Mouse (Mus musculus) liver, embryonic 14.5 days (tissue): ENCODE measurements around the gene B130006D01Rik. TPM values are rescaled to one million over a fixed set of nuclear protein-coding genes. Genes with fewer than 3 reads are reported as not detected.

Source experiments
- ATAC-seq: fragments of 200-750 bp; cut with Nextera tagmentation; 2 replicates; pipeline ENCODE4 v1.8.0; 2017; ENCODE audit warnings: moderate number of reproducible peaks, mild to moderate bottlenecking, moderate library complexity; ENCODE audit not compliant: insufficient read depth
- DNase-seq, 3 experiments: peaks; one replicate each; pipeline ENCODE4 v3.0.0-alpha.2; 2012 to 2013; ENCODE audit warnings: low read depth in 3 of 3, low spot score in 3 of 3
- H3K27ac ChIP-seq: fragments of 300-500 bp; sonication (generic); 2 replicates; pipeline ENCODE4 v1.5.1; 2014; ENCODE audit warnings: moderate library complexity, mild to moderate bottlenecking, control low read depth, inconsistent platforms
- H3K27me3 ChIP-seq: fragments of 300-500 bp; sonication (generic); 2 replicates; pipeline ENCODE4 v1.6.1; 2014; ENCODE audit warnings: mild to moderate bottlenecking, low read length, moderate library complexity; ENCODE audit not compliant: control insufficient read depth, insufficient read depth
- H3K36me3 ChIP-seq: fragments of 300-500 bp; sonication (generic); replicated peaks from 2 replicates; pipeline ENCODE4 v1.6.1; 2014; ENCODE audit warnings: low read depth; ENCODE audit not compliant: control insufficient read depth, insufficient read depth
- H3K4me1 ChIP-seq, 2 experiments: fragments of 200-500 bp in 1 of 2; fragments of 300-500 bp in 1 of 2; sonication (generic) in 1 of 2; replicated peaks; 2 replicates each; pipeline ENCODE4 v1.6.1; 2012 to 2014; ENCODE audit warnings: antibody characterized with exemption in 1 of 2, inconsistent platforms in 1 of 2, low read length in 1 of 2; ENCODE audit not compliant: control insufficient read depth in 2 of 2, insufficient read depth in 2 of 2
- H3K4me2 ChIP-seq: fragments of 300-500 bp; sonication (generic); 2 replicates; pipeline ENCODE4 v1.6.1; 2014; ENCODE audit warnings: low read depth, mild to moderate bottlenecking, control low read depth, moderate library complexity
- H3K4me3 ChIP-seq, 2 experiments: fragments of 200-500 bp in 1 of 2; fragments of 300-500 bp in 1 of 2; sonication (generic) in 1 of 2; 2 replicates each; pipeline ENCODE4 v1.5.1; 2012 to 2014; ENCODE audit warnings: low read depth in 2 of 2, low read length in 2 of 2, mild to moderate bottlenecking in 2 of 2, control low read depth in 1 of 2, inconsistent platforms in 1 of 2, moderate library complexity in 1 of 2; ENCODE audit not compliant: insufficient read depth in 1 of 2
- H3K9ac ChIP-seq: fragments of 300-500 bp; sonication (generic); replicated peaks from 2 replicates; pipeline ENCODE4 v1.6.1; 2014; ENCODE audit warnings: mild to moderate bottlenecking, control low read depth, moderate library complexity
- H3K9me3 ChIP-seq: fragments of 300-500 bp; sonication (generic); 2 replicates; pipeline ENCODE4 v1.6.1; 2016; ENCODE audit warnings: low read length, mixed read lengths; ENCODE audit not compliant: control insufficient read depth
- CTCF ChIP-seq: IDR thresholded peaks from 2 replicates; pipeline ENCODE4 v1.5.1; 2016; ENCODE audit warnings: antibody characterized with exemption, low read depth, control low read depth
- EP300 ChIP-seq: IDR thresholded peaks from 2 replicates; pipeline ENCODE4 v1.6.1; 2016; ENCODE audit warnings: antibody characterized with exemption, low read depth
- WGBS: fragments of 180-500 bp; shearing (Covaris S2); extraction: QIAGEN DNeasy Blood & Tissue Kit; methylation state at CpG from one replicate; pipeline ENCODE4 v1.1.7; 2014; ENCODE audit not compliant: insufficient replicate concordance; 5-methylcytosine and 5-hydroxymethylcytosine counted together
- polyA plus RNA-seq, 2 experiments: library from polyadenylated mRNA; depleted of rRNA in 1 of 2; stranded (reverse) in 1 of 2; unstranded in 1 of 2; fragments of >200 nt; fragmentation: Nextera tagmentation in 1 of 2; extraction: Ambion mirVana in 1 of 2; gene quantifications; 2 replicates each; pipeline versions ENCODE4 v1.2.1 to v1.2.3; 2012 to 2014

B130006D01Rik gene
- polyA plus RNA-seq, 2 experiments = 0.09 to 0.27 TPM

DNA sequence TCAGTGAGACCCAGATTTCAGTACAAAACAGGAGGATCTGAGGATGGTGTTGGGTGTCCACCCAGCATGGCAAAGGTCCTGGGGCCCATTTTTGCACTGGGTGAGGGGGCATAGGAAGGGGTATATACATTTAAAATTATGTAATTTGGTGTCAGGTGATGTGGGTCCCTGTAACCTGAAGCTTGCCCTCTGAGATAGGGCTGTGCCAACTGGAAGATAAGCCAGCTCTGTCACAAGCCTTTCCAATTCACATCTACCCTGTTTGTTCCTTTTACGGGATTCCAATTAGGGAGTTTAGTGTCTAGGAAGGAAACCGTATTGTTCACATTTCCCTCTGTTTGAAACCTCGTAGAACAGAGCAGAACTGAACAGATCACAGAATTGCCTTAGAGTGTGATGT is 49.9 kb downstream of the B130006D01Rik start:
- H3K27ac ChIP-seq = no peak overlapping the region
- no peak for ATAC-seq
- H3K9me3 ChIP-seq = no peaks in the 10 kb centered on the region
- H3K4me3 ChIP-seq = no peak overlapping the region
- H3K27me3 ChIP-seq = no peaks in the 10 kb centered on the region
- no peak for DNase-seq
- H3K4me2 ChIP-seq = no peak overlapping the region
- H3K4me1 ChIP-seq = peaks cover 20 to 26% of the 10 kb centered on the region in 2 experiments
- no peak overlapping the region for H3K9ac ChIP-seq
- TF ChIP-seq CTCF = no peak
- no peak for TF ChIP-seq EP300
- peaks cover 2% of the 10 kb centered on the region; the same call in 1 of the 2 replicates for H3K36me3 ChIP-seq
- WGBS = 83% methylated on average over 3 of the region's 3 CpGs

Other genes with a start within 250 kb of the B130006D01Rik start
- gene Nxph3, start 209.0 kb upstream of the B130006D01Rik start, polyA plus RNA-seq (2012; rRNA removed) = 0.03 and 0.08 TPM in 2 replicates
- not detected in 2 replicates for gene Nxph3, start 209.0 kb upstream of the B130006D01Rik start, polyA plus RNA-seq (2014; fragmentation: Nextera tagmentation; extraction: Ambion mirVana)
- 2.1 and 2.3 TPM in 2 replicates for gene Ngfr, start 135.9 kb upstream of the B130006D01Rik start, polyA plus RNA-seq (2012; rRNA removed)
- gene Ngfr, start 135.9 kb upstream of the B130006D01Rik start, polyA plus RNA-seq (2014; fragmentation: Nextera tagmentation; extraction: Ambion mirVana) = 1.1 and 1.2 TPM in 2 replicates
- gene Phb, start 56.6 kb upstream of the B130006D01Rik start, polyA plus RNA-seq (2012; rRNA removed) = 90.4 and 124 TPM in 2 replicates
- gene Phb, start 56.6 kb upstream of the B130006D01Rik start, polyA plus RNA-seq (2014; fragmentation: Nextera tagmentation; extraction: Ambion mirVana) = 148 and 153 TPM in 2 replicates
- gene Zfp652, start 10.9 kb upstream of the B130006D01Rik start, polyA plus RNA-seq (2012; rRNA removed) = 5.3 and 5.4 TPM in 2 replicates
- 3.2 and 3.7 TPM in 2 replicates for gene Zfp652, start 10.9 kb upstream of the B130006D01Rik start, polyA plus RNA-seq (2014; fragmentation: Nextera tagmentation; extraction: Ambion mirVana)
- gene Phospho1, start 100.9 kb downstream of the B130006D01Rik start, polyA plus RNA-seq (2012; rRNA removed) = 21.4 and 22.0 TPM in 2 replicates
- gene Phospho1, start 100.9 kb downstream of the B130006D01Rik start, polyA plus RNA-seq (2014; fragmentation: Nextera tagmentation; extraction: Ambion mirVana) = 5.7 and 6.6 TPM in 2 replicates
- gene Gngt2, start 113.6 kb downstream of the B130006D01Rik start, polyA plus RNA-seq (2012; rRNA removed) = 6.9 and 13.0 TPM in 2 replicates
- 16.5 and 17.5 TPM in 2 replicates for gene Gngt2, start 113.6 kb downstream of the B130006D01Rik start, polyA plus RNA-seq (2014; fragmentation: Nextera tagmentation; extraction: Ambion mirVana)
- gene Abi3, start 118.9 kb downstream of the B130006D01Rik start, polyA plus RNA-seq (2012; rRNA removed) = 4.9 and 6.2 TPM in 2 replicates
- gene Abi3, start 118.9 kb downstream of the B130006D01Rik start, polyA plus RNA-seq (2014; fragmentation: Nextera tagmentation; extraction: Ambion mirVana) = 2.3 and 3.8 TPM in 2 replicates
- 0.02 TPM in 2 replicates for gene B4galnt2, start 191.3 kb downstream of the B130006D01Rik start, polyA plus RNA-seq (2012; rRNA removed)
- gene B4galnt2, start 191.3 kb downstream of the B130006D01Rik start, polyA plus RNA-seq (2014; fragmentation: Nextera tagmentation; extraction: Ambion mirVana) = 0.09 TPM in 1 of 2 replicates, not detected in the other